Mouse (Mus musculus) ES-Bruce4 (cell line): Measurements from ENCODE around the gene 1700013H16Rik. TPM values are rescaled to one million over a fixed set of nuclear protein-coding genes. Genes with fewer than 3 reads are reported as not detected.
A peak's percentile ranks its signal among the peaks of the same experiment; 100 is the strongest.

Experiments used
- H3K27ac ChIP-seq: 2 replicates; pipeline ENCODE4 v1.5.1; 2012; ENCODE audit warnings: low read length, inconsistent platforms; ENCODE audit not compliant: insufficient read depth
- H3K27me3 ChIP-seq: 2 replicates; pipeline ENCODE4 v1.6.1; 2012; ENCODE audit warnings: mild to moderate bottlenecking, low read length, inconsistent platforms; ENCODE audit not compliant: control insufficient read depth, poor library complexity, insufficient read depth, severe bottlenecking
- H3K36me3 ChIP-seq: 2 replicates; pipeline ENCODE4 v1.6.1; 2012; ENCODE audit warnings: inconsistent platforms, mild to moderate bottlenecking, low read length, moderate library complexity; ENCODE audit not compliant: control insufficient read depth, poor library complexity, insufficient read depth, severe bottlenecking
- H3K4me1 ChIP-seq: one replicate; pipeline ENCODE4 v1.8.1; 2011; ENCODE audit warnings: low read length; ENCODE audit not compliant: control insufficient read depth, insufficient read depth
- H3K4me3 ChIP-seq: 2 replicates; pipeline ENCODE4 v1.5.1; 2011; ENCODE audit warnings: low read depth, mild to moderate bottlenecking, low read length
- H3K9ac ChIP-seq: 2 replicates; pipeline ENCODE4 v1.6.1; 2012; ENCODE audit warnings: low read depth, mild to moderate bottlenecking, inconsistent platforms; ENCODE audit not compliant: poor library complexity, severe bottlenecking
- H3K9me3 ChIP-seq: replicated peaks from 2 replicates; pipeline ENCODE4 v1.6.1; 2012; ENCODE audit warnings: mild to moderate bottlenecking, low read length, inconsistent platforms; ENCODE audit not compliant: control insufficient read depth, poor library complexity, insufficient read depth, severe bottlenecking
- CTCF ChIP-seq: IDR thresholded peaks from one replicate; pipeline ENCODE4 v1.8.1; 2011; ENCODE audit warnings: low read depth, low read length
- EP300 ChIP-seq: IDR thresholded peaks from 2 replicates; pipeline ENCODE4 v1.6.1; 2011; ENCODE audit warnings: low read depth, low read length; ENCODE audit not compliant: insufficient read depth
- POLR2A ChIP-seq: IDR thresholded peaks from one replicate; pipeline ENCODE4 v1.8.1; 2011; ENCODE audit warnings: low read length; ENCODE audit not compliant: insufficient read depth
- polyA plus RNA-seq: library from polyadenylated mRNA; stranded (reverse); fragments of >200 nt; gene quantifications from 2 replicates; pipeline ENCODE4 v1.2.4, GENCODE M21; 2011; ENCODE audit warnings: low read depth; ENCODE audit not compliant: missing spikeins, insufficient read depth, insufficient read length

The 1700013H16Rik gene
- polyA plus RNA-seq, 1 experiment = not detected

GRCm38 (mm10) chrX:53716323-53717182 lies 41.1 kb downstream of the 1700013H16Rik start:
- TF ChIP-seq CTCF = no peak
- 0 out of 2 replicates have a peak, but pooled peaks have one; percentile 25 for TF ChIP-seq EP300
- TF ChIP-seq POLR2A = no peak
- no peaks in the 10 kb centered on the region for H3K36me3 ChIP-seq
- H3K27me3 ChIP-seq = no peaks in the 10 kb centered on the region
- H3K27ac ChIP-seq = no peak overlapping the region
- no peaks in the 10 kb centered on the region for H3K9me3 ChIP-seq
- peak overlapping the region; percentile 2; the same call in 1 of the 2 replicates for H3K4me3 ChIP-seq
- H3K9ac ChIP-seq = no peak overlapping the region
- H3K4me1 ChIP-seq = no peaks in the 10 kb centered on the region

GRCm38 (mm10) chrX:53715942-53716322 lies 41.7 kb downstream of the 1700013H16Rik start:
- H3K36me3 ChIP-seq = no peaks in the 10 kb centered on the region
- H3K4me3 ChIP-seq = no peak overlapping the region; the same call in 1 of the 2 replicates
- TF ChIP-seq POLR2A (no peak), EP300 (no peak), CTCF (no peak)
- H3K27ac ChIP-seq = no peak overlapping the region
- no peak overlapping the region for H3K9ac ChIP-seq
- no peaks in the 10 kb centered on the region for H3K4me1 ChIP-seq
- no peaks in the 10 kb centered on the region for H3K27me3 ChIP-seq
- no peaks in the 10 kb centered on the region for H3K9me3 ChIP-seq

GRCm38 (mm10) chrX:53702673-53703072 lies 55.0 kb downstream of the 1700013H16Rik start:
- H3K4me1 ChIP-seq = no peaks in the 10 kb centered on the region
- H3K27me3 ChIP-seq = no peaks in the 10 kb centered on the region
- H3K4me3 ChIP-seq = no peak overlapping the region
- H3K9ac ChIP-seq = no peak overlapping the region
- H3K9me3 ChIP-seq = no peaks in the 10 kb centered on the region
- no peak overlapping the region for H3K27ac ChIP-seq
- H3K36me3 ChIP-seq = no peaks in the 10 kb centered on the region
- TF ChIP-seq CTCF (no peak), EP300 (no peak), POLR2A (no peak)

GRCm38 (mm10) chrX:53699225-53699624 lies 58.4 kb downstream of the 1700013H16Rik start:
- H3K27ac ChIP-seq = no peak overlapping the region
- TF ChIP-seq CTCF = no peak
- TF ChIP-seq EP300 = no peak
- TF ChIP-seq POLR2A = no peak
- no peaks in the 10 kb centered on the region for H3K36me3 ChIP-seq
- no peaks in the 10 kb centered on the region for H3K4me1 ChIP-seq
- no peak overlapping the region for H3K4me3 ChIP-seq
- no peak overlapping the region for H3K9ac ChIP-seq
- no peaks in the 10 kb centered on the region for H3K27me3 ChIP-seq
- H3K9me3 ChIP-seq = no peaks in the 10 kb centered on the region

- Histone ChIP-seq H3K36me3 (no peaks in the 10 kb centered on the region), H3K9ac (no peak overlapping the region), H3K9me3 (no peaks in the 10 kb centered on the region), H3K27ac (no peak overlapping the region), H3K4me1 (no peaks in the 10 kb centered on the region), H3K27me3 (no peaks in the 10 kb centered on the region), H3K4me3 (no peak overlapping the region)
- TF ChIP-seq EP300 (no peak), POLR2A (no peak), CTCF (no peak)
Observed at GRCm38 (mm10) chrX:53694008-53694777, 63.4 kb downstream of the 1700013H16Rik start.
